Mouse (Mus musculus) thymus, adult 2 months (tissue): ENCODE data around the gene Cdon.

Experiments used
- CTCF ChIP-seq: fragments of 200-500 bp; IDR thresholded peaks from 2 replicates; pipeline ENCODE4 v1.5.1; 2012; ENCODE audit warnings: mild to moderate bottlenecking, control low read depth, low read length, moderate library complexity, borderline replicate concordance; ENCODE audit not compliant: control insufficient read depth, poor library complexity, insufficient read depth; ENCODE audit errors: extremely low read depth
- POLR2A ChIP-seq: fragments of 200-500 bp; IDR thresholded peaks from 2 replicates; pipeline ENCODE4 v1.6.1; 2012; ENCODE audit warnings: mild to moderate bottlenecking, low read length, control low read depth, moderate library complexity; ENCODE audit not compliant: control insufficient read depth, poor library complexity, insufficient read depth; ENCODE audit errors: extremely low read depth

GRCm38 (mm10) chr9:35378991-35379390, 41.9 kb upstream of the Cdon start:
- TF ChIP-seq POLR2A (no peak), CTCF (no peak)
